Mouse (Mus musculus) liver, embryonic 14.5 days (tissue): ENCODE results near the gene Amz1.

Source experiments
- CTCF ChIP-seq: IDR thresholded peaks from 2 replicates; pipeline ENCODE4 v1.5.1; 2016; ENCODE audit warnings: antibody characterized with exemption, low read depth, control low read depth
- EP300 ChIP-seq: IDR thresholded peaks from 2 replicates; pipeline ENCODE4 v1.6.1; 2016; ENCODE audit warnings: antibody characterized with exemption, low read depth

- TF ChIP-seq CTCF (no peak), EP300 (no peak)
These were observed 11.4 kb downstream of the Amz1 start for GRCm38 (mm10) chr5:140735297-140735696.
